24 mouse cellular contexts compared by ENCODE assay signal in the genomic region with DNA sequence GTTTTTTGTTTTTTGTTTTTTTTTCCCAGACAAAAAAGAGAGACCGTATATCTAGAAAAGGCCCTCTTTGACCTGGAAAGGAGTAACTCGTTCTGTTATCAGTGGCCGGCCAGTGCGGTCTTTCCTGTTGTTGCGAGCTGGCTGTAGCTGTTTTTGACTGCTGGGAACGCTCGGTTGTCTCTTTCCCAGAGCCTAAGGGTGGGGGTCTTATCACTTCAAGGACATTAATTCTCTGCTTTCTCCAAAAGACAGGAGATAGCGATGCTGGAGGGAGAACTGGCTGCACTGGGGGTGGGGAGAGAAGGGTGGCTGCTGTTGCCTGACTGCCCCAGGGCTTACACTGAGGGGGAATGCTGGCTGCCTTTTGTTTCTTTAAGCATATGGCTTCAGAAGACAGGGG. TPM values are rescaled to one million over a fixed set of nuclear protein-coding genes. Genes with fewer than 3 reads are reported as not detected.
DNase-seq lines count a peak whose midpoint lies in the region; ATAC-seq and TF ChIP-seq lines count a peak whose summit lies in the region.
"Had no signal": no experiment of that assay in that cellular context is flagged by ENCODE, and none has a peak within 500 bp of the region (broad histone marks: within the 10 kb centered on the region; RNA-seq: fewer than 3 reads in every experiment).

No protein-coding gene starts in this region.

- peak overlapping the region; percentile 63; the same call in 1 of the 2 replicates for H3K27ac ChIP-seq in heart, embryonic 12.5 days (ENCODE audit: poor library complexity, severe bottlenecking)
- H3K27ac ChIP-seq in liver, embryonic 15.5 days (replicated peaks) = no peak overlapping the region
- no peak overlapping the region for H3K27ac ChIP-seq in forebrain, embryonic 15.5 days (replicated peaks)
- H3K27ac ChIP-seq: embryonic facial prominence, embryonic 15.5 days; hindbrain, postnatal 0 days; neural tube, embryonic 12.5 days had no signal

- no peak for TF ChIP-seq CTCF in E14TG2a.4 (conservative IDR thresholded peaks at IDR 0.05; ENCODE audit: low read length)

- H3K27me3 ChIP-seq in heart, embryonic 12.5 days (replicated peaks) = no peaks in the 10 kb centered on the region
- H3K27me3 ChIP-seq in E14TG2a.4 (ENCODE audit: insufficient read depth, low read length) = peaks cover 15% of the 10 kb centered on the region; the same call in 1 of the 2 replicates
- H3K27me3 ChIP-seq in liver, embryonic 15.5 days = peaks cover 45% of the 10 kb centered on the region
- H3K27me3 ChIP-seq in forebrain, embryonic 15.5 days = no peaks in the 10 kb centered on the region
- H3K27me3 ChIP-seq: embryonic facial prominence, embryonic 15.5 days; neural tube, embryonic 12.5 days had no signal

- peak overlapping the region; percentile 35 for H3K4me2 ChIP-seq in heart, embryonic 12.5 days
- H3K4me2 ChIP-seq in liver, embryonic 15.5 days = peak overlapping the region; percentile 48
- no peak overlapping the region for H3K4me2 ChIP-seq in forebrain, embryonic 15.5 days (replicated peaks)
- H3K4me2 ChIP-seq: embryonic facial prominence, embryonic 15.5 days; neural tube, embryonic 12.5 days had no signal

- DNase-seq in heart, postnatal 14 days = no peak
- DNase-seq in c-Kit-positive CD71-positive TER-119-negative erythroid progenitor cells, embryonic 14.5 days (ENCODE audit: low read depth) = peak; percentile 48
- DNase-seq in cerebellum, postnatal 10 days = no peak
- no peak for DNase-seq in thymus, postnatal 4 days
- DNase-seq: cerebellum, postnatal 14 days; embryo, embryonic 11 days; kidney, adult 2 months; kidney, postnatal 25 days; lung, postnatal 10 days; retina, postnatal 1 day; thymus, adult 18-20 months had no signal

- intact Hi-C loops in heart, postnatal 14 days (cut with DNase I) = no loop called here

- no peak overlapping the region for H3K9ac ChIP-seq in heart, embryonic 12.5 days
- H3K9ac ChIP-seq in liver, embryonic 15.5 days = no peak overlapping the region
- H3K9ac ChIP-seq in forebrain, embryonic 15.5 days (replicated peaks) = no peak overlapping the region
- H3K9ac ChIP-seq: embryonic facial prominence, embryonic 15.5 days; neural tube, embryonic 12.5 days had no signal

- no peak overlapping the region for H3K4me3 ChIP-seq in heart, embryonic 12.5 days
- H3K4me3 ChIP-seq in E14TG2a.4 (replicated peaks; ENCODE audit: low read length) = 0 out of 2 replicates have a peak overlapping the region, but pooled peaks have one; percentile 10
- H3K4me3 ChIP-seq in liver, embryonic 15.5 days (replicated peaks) = no peak overlapping the region
- no peak overlapping the region for H3K4me3 ChIP-seq in forebrain, embryonic 15.5 days
- H3K4me3 ChIP-seq: embryonic facial prominence, embryonic 15.5 days; megakaryocyte, embryonic 14.5 days; neural tube, embryonic 12.5 days had no signal

- H3K36me3 ChIP-seq in heart, embryonic 12.5 days = no peaks in the 10 kb centered on the region
- H3K36me3 ChIP-seq in E14TG2a.4 (ENCODE audit: insufficient read depth, low read length) = no peaks in the 10 kb centered on the region
- H3K36me3 ChIP-seq in liver, embryonic 15.5 days (replicated peaks) = no peaks in the 10 kb centered on the region
- H3K36me3 ChIP-seq in forebrain, embryonic 15.5 days = no peaks in the 10 kb centered on the region
- H3K36me3 ChIP-seq: embryonic facial prominence, embryonic 15.5 days; neural tube, embryonic 12.5 days had no signal

- 15% methylated on average over 8 of the region's 8 CpGs for WGBS in heart, embryonic 12.5 days
- 10% methylated on average over 8 of the region's 8 CpGs for WGBS in liver, embryonic 15.5 days (ENCODE audit: insufficient replicate concordance)
- WGBS in forebrain, embryonic 15.5 days = 79% methylated on average over 8 of the region's 8 CpGs

- H3K4me1 ChIP-seq in heart, embryonic 12.5 days (replicated peaks) = peaks cover 52% of the 10 kb centered on the region
- peaks cover 65% of the 10 kb centered on the region for H3K4me1 ChIP-seq in E14TG2a.4 (replicated peaks; ENCODE audit: low read depth, low read length)
- peaks cover 47% of the 10 kb centered on the region for H3K4me1 ChIP-seq in liver, embryonic 15.5 days (replicated peaks)
- peaks cover 20% of the 10 kb centered on the region for H3K4me1 ChIP-seq in forebrain, embryonic 15.5 days

- peak; percentile 59 for ATAC-seq in heart, embryonic 12.5 days (ENCODE audit: insufficient number of reproducible peaks, low FRiP score)
- peak; percentile 63 for ATAC-seq in liver, embryonic 15.5 days (ENCODE audit: insufficient read depth)
- ATAC-seq in forebrain, embryonic 15.5 days (replicated peaks) = no peak
- ATAC-seq: forebrain, embryonic 16.5 days; hindbrain, postnatal 0 days had no signal

- H3K9me3 ChIP-seq in heart, embryonic 12.5 days (replicated peaks) = no peaks in the 10 kb centered on the region
- H3K9me3 ChIP-seq in E14TG2a.4 (ENCODE audit: low read length) = no peaks in the 10 kb centered on the region
- no peaks in the 10 kb centered on the region for H3K9me3 ChIP-seq in liver, embryonic 15.5 days (replicated peaks)
- no peaks in the 10 kb centered on the region for H3K9me3 ChIP-seq in forebrain, embryonic 15.5 days
- H3K9me3 ChIP-seq: embryonic facial prominence, embryonic 15.5 days; neural tube, embryonic 12.5 days had no signal

RNA-seq across cellular contexts. Expression of a gene that starts 24.1 kb away (rescaled TPM):
- polyA plus RNA-seq in heart, embryonic 12.5 days (2016; fragmentation: Nextera tagmentation; extraction: Ambion mirVana) = 619 and 647 TPM in 2 replicates
- 100 to 1,000 TPM; 179 to 185 TPM for total RNA-seq in heart, postnatal 14 days (2021)
- 306 and 329 TPM in 2 replicates for polyA plus RNA-seq in liver, embryonic 15.5 days (2015; fragmentation: Nextera tagmentation; extraction: Ambion mirVana)
- polyA plus RNA-seq in forebrain, embryonic 15.5 days (2015; fragmentation: Nextera tagmentation; extraction: Ambion mirVana) = 1,787 and 1,813 TPM in 2 replicates

RNA-seq across cellular contexts. Expression of a gene that starts 43.3 kb away (rescaled TPM):
- polyA plus RNA-seq in heart, embryonic 12.5 days (2016; fragmentation: Nextera tagmentation; extraction: Ambion mirVana) = not detected in 2 replicates
- total RNA-seq in heart, postnatal 14 days (2021) = not detected
- polyA plus RNA-seq in liver, embryonic 15.5 days (2015; fragmentation: Nextera tagmentation; extraction: Ambion mirVana) = not detected in 2 replicates
- polyA plus RNA-seq in forebrain, embryonic 15.5 days (2015; fragmentation: Nextera tagmentation; extraction: Ambion mirVana) = not detected in 2 replicates
- total RNA-seq: layer of hippocampus, postnatal 14 days; left cerebral cortex, postnatal 14 days; midbrain, postnatal 0 days had no signal
- polyA plus RNA-seq: embryonic facial prominence, embryonic 15.5 days; forebrain, embryonic 16.5 days; hindbrain, postnatal 0 days; kidney, adult 2 months; limb, embryonic 14.5 days; neural tube, embryonic 12.5 days had no signal
